Mouse (Mus musculus): Measurements from ENCODE around the gene Pcp2.

DNA sequence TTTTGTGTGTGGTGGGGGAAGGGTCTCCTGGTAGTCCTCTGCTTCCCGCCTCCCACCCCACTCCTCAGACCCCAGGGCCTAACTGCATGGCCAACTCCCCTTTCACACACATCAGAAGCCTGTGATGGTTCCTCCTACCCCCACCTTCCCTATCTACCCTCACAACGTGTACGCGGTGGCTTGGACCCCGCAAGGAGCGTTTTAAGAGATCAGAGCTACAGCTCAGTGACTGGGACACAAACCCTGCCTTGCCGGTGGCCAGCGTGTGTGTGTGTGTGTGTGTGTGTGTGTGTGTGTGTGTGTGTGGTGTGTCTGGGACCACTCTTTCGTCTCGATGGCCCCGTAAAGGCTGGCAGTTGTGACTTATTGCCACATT, 37.1 kb downstream of the Pcp2 start:
- TF ChIP-seq CTCF (IDR thresholded peaks at IDR 0.05; ENCODE audit: low read depth, low read length) (no peak), GATA1 (IDR thresholded peaks at IDR 0.05; ENCODE audit: borderline replicate concordance, low read length) (no peak), POLR2AphosphoS5 (IDR thresholded peaks at IDR 0.05; ENCODE audit: insufficient replicate concordance, low read depth, low read length) (no peak), TAL1 (conservative IDR thresholded peaks at IDR 0.05; ENCODE audit: low read depth, low read length) (no peak)
